Mouse (Mus musculus) MEL (cell line): ENCODE data around the gene Atxn2l.
A peak's percentile ranks its signal among the peaks of the same experiment; 100 is the strongest.

Experiments
- POLR2A ChIP-seq, 2 experiments: IDR thresholded peaks; 2 replicates each; pipeline ENCODE4 v1.6.1; 2011 to 2012; ENCODE audit warnings: low read length in 2 of 2, mild to moderate bottlenecking in 2 of 2, control low read depth in 1 of 2, improper control_type of control experiment in 1 of 2, low read depth in 1 of 2, moderate library complexity in 1 of 2; ENCODE audit not compliant: control insufficient read depth in 1 of 2, insufficient read depth in 1 of 2, poor library complexity in 1 of 2
- RAD21 ChIP-seq: IDR thresholded peaks from 2 replicates; pipeline ENCODE4 v1.6.1; 2011; ENCODE audit warnings: mild to moderate bottlenecking, low read depth, low read length, improper control_type of control experiment
- ZNF384 ChIP-seq: IDR thresholded peaks from 2 replicates; pipeline ENCODE4 v1.6.1; 2012; ENCODE audit warnings: low read depth, mild to moderate bottlenecking, inconsistent platforms, low read length, improper control_type of control experiment

- TF ChIP-seq ZNF384 (no peak), RAD21 (peak; percentile 28), POLR2A (IDR thresholded peaks at IDR 0.05; ENCODE audit: control insufficient read depth in 1 of 2, insufficient read depth in 1 of 2, low read depth in 1 of 2, low read length in 2 of 2, poor library complexity in 1 of 2) (no peak)
These were observed 36.0 kb downstream of the Atxn2l start for GRCm38 (mm10) chr7:126467271-126467670.
